Comparison of ENCODE assay signal across 8 mouse cellular contexts in the genomic region with DNA sequence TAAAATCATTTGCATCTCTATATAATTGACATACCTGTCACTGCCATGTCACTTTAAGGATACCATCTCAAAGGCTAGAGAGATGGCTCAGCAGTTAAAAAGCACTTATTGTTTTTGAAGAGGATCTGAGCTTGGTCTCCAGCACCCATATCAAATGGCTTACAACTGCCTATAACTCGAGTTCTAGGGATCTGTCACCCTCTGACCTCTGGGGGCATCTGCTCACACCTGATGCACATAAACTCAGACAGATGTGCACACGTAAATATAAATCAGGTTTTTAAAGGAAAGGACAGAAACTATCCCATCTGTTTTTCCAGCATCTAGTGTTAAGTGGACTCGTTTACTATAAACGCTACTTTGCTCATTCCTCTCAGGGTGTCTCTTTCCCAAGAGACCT. TPM values are rescaled to one million over a fixed set of nuclear protein-coding genes. Genes with fewer than 3 reads are reported as not detected.
DNase-seq lines count a peak whose midpoint lies in the region; ATAC-seq and TF ChIP-seq lines count a peak whose summit lies in the region.

No protein-coding gene starts in this region.

- peak overlapping the region; percentile 73 for H3K4me2 ChIP-seq in heart, embryonic 15.5 days
- peak overlapping the region; percentile 92 for H3K4me2 ChIP-seq in forebrain, postnatal 0 days (ENCODE audit: low read depth)

- no peak for TF ChIP-seq POLR2A in ES-Bruce4 (IDR thresholded peaks at IDR 0.05; ENCODE audit: insufficient read depth, low read length)

- H3K4me3 ChIP-seq in heart, embryonic 15.5 days = peak overlapping the region; percentile 99
- H3K4me3 ChIP-seq in ES-Bruce4 (ENCODE audit: low read depth, low read length) = peak overlapping the region; percentile 42
- peak overlapping the region; percentile 69 for H3K4me3 ChIP-seq in forebrain, postnatal 0 days (ENCODE audit: low read depth, low read length)

- H3K9ac ChIP-seq in heart, embryonic 15.5 days = peak overlapping the region; percentile 88
- H3K9ac ChIP-seq in ES-Bruce4 (ENCODE audit: low read depth, poor library complexity, severe bottlenecking) = peak overlapping the region; percentile 81
- H3K9ac ChIP-seq in forebrain, postnatal 0 days = no peak overlapping the region; the same call in 1 of the 2 replicates

- no peak for TF ChIP-seq CTCF in ES-Bruce4 (IDR thresholded peaks at IDR 0.05; ENCODE audit: low read depth, low read length)
- no peak for TF ChIP-seq CTCF in forebrain, postnatal 0 days (IDR thresholded peaks at IDR 0.05; ENCODE audit: low read depth)

- peaks cover 6% of the 10 kb centered on the region; the same call in 1 of the 2 replicates for H3K27me3 ChIP-seq in heart, embryonic 15.5 days
- no peaks in the 10 kb centered on the region for H3K27me3 ChIP-seq in ES-Bruce4 (ENCODE audit: control insufficient read depth, insufficient read depth, low read length, poor library complexity, severe bottlenecking)
- H3K27me3 ChIP-seq in forebrain, postnatal 0 days (ENCODE audit: insufficient read depth, low read length) = no peaks in the 10 kb centered on the region

- peaks cover 19% of the 10 kb centered on the region for H3K4me1 ChIP-seq in heart, embryonic 15.5 days (replicated peaks)
- peaks cover 1% of the 10 kb centered on the region for H3K4me1 ChIP-seq in ES-Bruce4 (ENCODE audit: control insufficient read depth, insufficient read depth, low read length)
- H3K4me1 ChIP-seq in forebrain, postnatal 0 days (ENCODE audit: insufficient read depth) = peaks cover 7% of the 10 kb centered on the region; the same call in 1 of the 2 replicates

- 11% methylated on average over 4 of the region's 4 CpGs for WGBS in heart, embryonic 15.5 days
- 8% methylated on average over 4 of the region's 4 CpGs for WGBS in forebrain, postnatal 0 days

- no peaks in the 10 kb centered on the region for H3K9me3 ChIP-seq in heart, embryonic 15.5 days (replicated peaks)
- H3K9me3 ChIP-seq in ES-Bruce4 (replicated peaks; ENCODE audit: control insufficient read depth, insufficient read depth, low read length, poor library complexity, severe bottlenecking) = no peaks in the 10 kb centered on the region
- H3K9me3 ChIP-seq in forebrain, postnatal 0 days (ENCODE audit: low read length) = no peaks in the 10 kb centered on the region

- intact Hi-C loops in heart, postnatal 36 days (cut with DNase I) = no loop called here

- no peaks in the 10 kb centered on the region for H3K36me3 ChIP-seq in heart, embryonic 15.5 days
- peaks cover 12% of the 10 kb centered on the region; the same call in 1 of the 2 replicates for H3K36me3 ChIP-seq in ES-Bruce4 (ENCODE audit: control insufficient read depth, insufficient read depth, low read length, poor library complexity, severe bottlenecking)
- no peaks in the 10 kb centered on the region for H3K36me3 ChIP-seq in forebrain, postnatal 0 days (ENCODE audit: insufficient read depth)

- TF ChIP-seq EP300 in ES-Bruce4 (IDR thresholded peaks at IDR 0.05; ENCODE audit: insufficient read depth, low read depth, low read length) = no peak

- DNase-seq in heart, postnatal 36 days = no peak
- DNase-seq in forebrain, postnatal 0 days = peak; percentile 9
- DNase-seq in spleen, postnatal 36 days (ENCODE audit: low spot score in 2 of 2) = no peak
- no peak for DNase-seq in spleen, postnatal 10 days (ENCODE audit: low spot score in 2 of 2)
- DNase-seq in layer of hippocampus, postnatal 10 days (ENCODE audit: low spot score in 2 of 2) = no peak

- no peak for ATAC-seq in heart, embryonic 15.5 days (replicated peaks; ENCODE audit: insufficient number of reproducible peaks, insufficient read depth, low FRiP score, low read depth)
- no peak for ATAC-seq in forebrain, postnatal 0 days
- 0 out of 2 replicates have a peak, but pooled peaks have one; percentile 19 for ATAC-seq in megakaryocyte-erythroid progenitor cell, adult 5-6 weeks (replicated peaks; ENCODE audit: low FRiP score, low TSS enrichment, poor library complexity, severe bottlenecking)

- H3K27ac ChIP-seq in heart, embryonic 15.5 days = peak overlapping the region; percentile 96
- peak overlapping the region; percentile 77 for H3K27ac ChIP-seq in ES-Bruce4 (ENCODE audit: insufficient read depth, low read length)
- peak overlapping the region; percentile 80 for H3K27ac ChIP-seq in forebrain, postnatal 0 days (ENCODE audit: low read depth, low read length)

RNA-seq across cellular contexts. Expression of gene Cct6b, which starts 0.9 kb away (rescaled TPM):
- 0.21 and 0.28 TPM in 2 replicates for polyA plus RNA-seq in heart, embryonic 15.5 days (2015; fragmentation: Nextera tagmentation; extraction: Ambion mirVana)
- total RNA-seq in heart, postnatal 36 days (2021) = under 1 TPM; 0.14 to 0.22 TPM
- 1.1 and 1.6 TPM in 2 replicates for polyA plus RNA-seq in ES-Bruce4 (2011; ENCODE audit: insufficient read depth, insufficient read length, low read depth, missing spikeins)
- 0.23 TPM in 1 of 2 replicates, not detected in the other for total RNA-seq in forebrain, postnatal 0 days (2014; rRNA removed)
- polyA plus RNA-seq in forebrain, postnatal 0 days (2015; fragmentation: Nextera tagmentation; extraction: Ambion mirVana) = 0.19 and 0.28 TPM in 2 replicates
- total RNA-seq in megakaryocyte-erythroid progenitor cell, adult 5-6 weeks (2014; fragmentation: Nextera tagmentation) = 0.87 and 0.92 TPM in 2 replicates
- total RNA-seq in megakaryocyte-erythroid progenitor cell, adult 5-6 weeks (2017) = not detected in 2 replicates
- under 1 TPM; 0.40 to 0.46 TPM for total RNA-seq in layer of hippocampus, postnatal 10 days (2021)

RNA-seq across cellular contexts. Expression of gene Zfp830, which starts 0.9 kb away (rescaled TPM):
- 27.5 TPM in 2 replicates for polyA plus RNA-seq in heart, embryonic 15.5 days (2015; fragmentation: Nextera tagmentation; extraction: Ambion mirVana)
- 10 to 100 TPM; 15.0 to 15.9 TPM for total RNA-seq in heart, postnatal 36 days (2021)
- 24.8 and 25.6 TPM in 2 replicates for polyA plus RNA-seq in ES-Bruce4 (2011; ENCODE audit: insufficient read depth, insufficient read length, low read depth, missing spikeins)
- total RNA-seq in forebrain, postnatal 0 days (2014; rRNA removed) = 21.5 and 23.8 TPM in 2 replicates
- 17.0 and 19.6 TPM in 2 replicates for polyA plus RNA-seq in forebrain, postnatal 0 days (2015; fragmentation: Nextera tagmentation; extraction: Ambion mirVana)
- 17.8 and 25.3 TPM in 2 replicates for total RNA-seq in megakaryocyte-erythroid progenitor cell, adult 5-6 weeks (2014; fragmentation: Nextera tagmentation)
- 53.2 and 54.5 TPM in 2 replicates for total RNA-seq in megakaryocyte-erythroid progenitor cell, adult 5-6 weeks (2017)
- total RNA-seq in layer of hippocampus, postnatal 10 days (2021) = 10 to 100 TPM; 17.1 to 17.6 TPM

RNA-seq across cellular contexts. Expression of gene Lig3, which starts 17.6 kb away (rescaled TPM):
- 14.6 and 19.4 TPM in 2 replicates for polyA plus RNA-seq in heart, embryonic 15.5 days (2015; fragmentation: Nextera tagmentation; extraction: Ambion mirVana)
- 10 to 100 TPM; 18.1 to 18.9 TPM for total RNA-seq in heart, postnatal 36 days (2021)
- 56.3 and 64.7 TPM in 2 replicates for polyA plus RNA-seq in ES-Bruce4 (2011; ENCODE audit: insufficient read depth, insufficient read length, low read depth, missing spikeins)
- total RNA-seq in forebrain, postnatal 0 days (2014; rRNA removed) = 41.2 and 53.6 TPM in 2 replicates
- polyA plus RNA-seq in forebrain, postnatal 0 days (2015; fragmentation: Nextera tagmentation; extraction: Ambion mirVana) = 13.4 and 18.3 TPM in 2 replicates
- 31.5 and 49.3 TPM in 2 replicates for total RNA-seq in megakaryocyte-erythroid progenitor cell, adult 5-6 weeks (2014; fragmentation: Nextera tagmentation)
- total RNA-seq in megakaryocyte-erythroid progenitor cell, adult 5-6 weeks (2017) = 52.1 and 61.4 TPM in 2 replicates
- total RNA-seq in layer of hippocampus, postnatal 10 days (2021) = 10 to 100 TPM; 31.0 to 35.3 TPM

Comparison
In these comparisons a context has a peak if more than half of its experiments do, and no peak if none do; other contexts are left out.
1. H3K4me3 ChIP-seq: peak in every context shown above with its lines; median percentile 99 in heart, embryonic 15.5 days; 69 in forebrain, postnatal 0 days; 42 in ES-Bruce4.